Mouse (Mus musculus): ENCODE measurements around the gene Trpt1. TPM values are rescaled to one million over a fixed set of nuclear protein-coding genes. Genes with fewer than 3 reads are reported as not detected.

Trpt1 gene
- total RNA-seq (2023): 2.1 TPM

GRCm38 (mm10) chr19:6996006-6996405 is at the start of gene Trpt1, which contains the start of gene Nudt22:
Trpt1 (plus strand) TSS chr19:6996131.
Nudt22 (minus strand) TSS chr19:6996117.

GRCm38 (mm10) chr19:6974211-6975205 is 21.4 kb upstream of the Trpt1 start, which contains the start of gene Ppp1r14b:
Ppp1r14b (plus strand) TSS chr19:6974968.

GRCm38 (mm10) chr19:6975537-6976521 is 20.1 kb upstream of the Trpt1 start, which contains the start of gene Plcb3:
Plcb3 (minus strand) TSS chr19:6976470.

DNA sequence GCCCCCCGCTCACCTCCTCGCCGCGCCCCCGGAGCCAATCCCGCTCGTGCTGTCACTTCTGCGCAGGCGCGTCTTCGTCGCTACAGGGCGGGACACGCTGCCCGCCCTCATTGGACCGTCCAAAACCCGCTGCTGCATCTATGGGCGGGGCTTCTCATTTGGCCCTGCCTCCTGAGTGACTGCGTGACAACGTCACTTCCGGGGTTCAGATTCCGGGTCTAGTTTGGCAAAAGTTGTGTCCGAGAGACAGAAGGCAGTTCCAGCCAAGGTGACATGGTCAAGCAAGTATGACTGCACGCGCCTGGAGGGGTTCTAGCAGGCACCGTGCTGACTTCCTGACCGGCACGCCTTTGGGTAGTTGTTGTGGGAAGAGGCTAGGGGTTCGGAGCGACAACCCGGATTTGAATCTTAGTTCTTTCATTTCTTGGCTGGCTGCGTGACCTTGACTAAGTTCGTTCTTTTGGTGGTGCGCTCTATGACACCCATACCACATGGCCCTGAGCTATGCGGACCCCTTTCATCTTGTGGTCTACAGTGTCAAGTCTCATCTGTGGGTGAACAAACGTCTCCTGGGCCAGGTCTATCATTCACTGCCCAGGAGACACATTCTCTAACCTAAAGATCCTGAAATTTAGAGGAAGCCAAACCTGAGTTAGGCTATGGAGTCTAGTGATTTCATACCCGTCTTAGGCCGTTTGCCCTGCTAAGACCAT is 15.4 kb upstream of the Trpt1 start, which contains the start of gene Fkbp2:
Fkbp2 (minus strand) TSS at position 121 of the 713 bp plus-strand sequence.

GRCm38 (mm10) chr19:6987061-6987903 is 8.6 kb upstream of the Trpt1 start, which contains the start of gene Vegfb:
Vegfb (minus strand) TSS chr19:6987651.

DNA sequence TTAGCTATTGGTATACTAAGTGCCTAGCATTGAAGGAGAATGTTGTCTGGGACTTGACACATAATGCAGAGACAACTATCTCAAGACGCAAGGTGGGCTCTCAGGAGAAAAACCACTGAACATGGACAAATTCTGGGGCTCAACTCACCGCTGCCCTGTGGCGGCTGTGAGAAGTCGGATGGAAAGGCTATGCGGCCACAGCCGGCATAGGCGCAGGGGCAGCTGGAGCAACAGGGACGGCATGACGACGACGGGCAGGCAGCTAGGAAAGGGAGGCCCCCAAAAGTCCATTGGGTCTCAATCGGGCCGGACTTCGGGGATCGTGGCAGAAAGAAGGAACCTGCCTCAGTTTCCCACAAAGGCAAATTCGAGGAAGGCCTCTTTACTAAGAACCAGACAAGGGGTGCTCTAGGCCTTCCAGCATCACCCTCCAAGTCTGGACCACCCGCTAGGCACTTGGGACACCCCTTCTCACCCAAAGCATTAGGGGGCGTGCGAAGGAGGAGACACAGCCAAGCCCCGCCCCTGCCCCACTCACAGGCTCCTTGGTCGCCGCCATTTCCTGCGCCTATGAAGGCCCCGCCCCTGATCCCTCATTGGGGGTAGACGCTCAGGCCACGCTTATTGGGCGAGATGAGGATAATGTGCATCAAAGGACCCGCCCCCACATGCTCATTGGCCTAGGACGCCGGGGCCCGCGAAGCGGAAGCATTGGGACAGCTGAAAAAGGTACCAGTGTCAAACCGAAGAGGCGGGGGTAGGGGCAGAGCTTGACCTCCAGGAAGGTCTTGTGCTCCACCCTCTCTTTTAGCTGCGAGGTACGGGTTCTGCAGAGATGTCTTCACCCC is 3.7 kb upstream of the Trpt1 start, which contains the start of gene Dnajc4:
Dnajc4 (minus strand) TSS at position 562 of the 848 bp plus-strand sequence.

GRCm38 (mm10) chr19:7019191-7019590 is 23.3 kb downstream of the Trpt1 start, which contains the start of gene Fermt3:
Fermt3 (minus strand) TSS chr19:7019469.

DNA sequence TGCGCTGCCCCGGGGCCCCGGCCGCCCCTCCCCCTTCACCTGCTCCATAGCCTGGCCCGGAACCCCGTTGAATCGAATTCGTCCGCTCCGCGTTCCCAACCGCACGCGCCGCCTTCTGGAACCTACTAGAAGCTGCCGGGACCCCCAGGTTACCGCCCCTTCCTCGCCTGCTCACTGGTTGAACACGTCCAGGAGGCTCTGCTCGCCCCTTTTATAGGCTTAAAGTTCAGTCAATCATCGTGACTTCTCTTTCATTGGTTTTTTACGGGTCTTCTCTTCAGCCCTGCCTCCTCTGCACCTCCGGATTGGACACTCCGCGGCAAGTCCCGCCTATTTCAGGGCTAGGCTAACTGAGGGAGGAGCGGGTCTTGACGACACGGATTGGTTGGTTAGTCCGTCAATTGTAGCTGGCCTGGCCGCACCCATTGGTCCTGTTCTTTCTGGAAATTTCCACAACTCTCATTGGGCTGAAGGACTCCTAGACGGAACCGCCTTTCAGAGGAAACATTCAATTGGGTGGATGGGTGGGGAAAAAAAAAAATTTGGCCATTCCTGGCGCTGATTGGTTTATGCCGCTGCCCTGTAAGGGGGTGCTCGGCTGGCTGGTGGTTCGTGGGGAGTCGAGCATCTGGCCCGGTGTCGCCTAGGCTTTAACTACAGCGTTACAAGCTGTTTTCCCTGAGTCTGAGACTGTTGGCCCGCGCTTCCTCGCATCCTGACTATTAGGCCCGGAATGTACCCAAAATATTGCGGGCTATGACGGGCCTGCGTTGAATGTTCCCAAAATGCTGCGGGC is 44.1 kb downstream of the Trpt1 start, which contains the start of gene Stip1:
Stip1 (minus strand) TSS at position 127 of the 796 bp plus-strand sequence.

Other genes starting within 250 kb of the Trpt1 start
- 26.8 TPM for gene Rps6ka4, start 155.5 kb upstream of the Trpt1 start, total RNA-seq (2023)
- gene Ccdc88b, start 137.9 kb upstream of the Trpt1 start, total RNA-seq (2023): 89.3 TPM
- 125 TPM for gene Trmt112, start 86.4 kb upstream of the Trpt1 start, total RNA-seq (2023)
- gene Prdx5, start 86.0 kb upstream of the Trpt1 start, total RNA-seq (2023): 48.4 TPM
- gene Esrra, start 74.3 kb upstream of the Trpt1 start, total RNA-seq (2023): 26.7 TPM
- not detected for gene Catsperz, start 70.8 kb upstream of the Trpt1 start, total RNA-seq (2023)
- 1.1 TPM for gene Kcnk4, start 61.6 kb upstream of the Trpt1 start, total RNA-seq (2023)
- gene Bad, start 54.3 kb upstream of the Trpt1 start, total RNA-seq (2023): 10.2 TPM
- 7.0 TPM for gene Gpr137, start 53.7 kb upstream of the Trpt1 start, total RNA-seq (2023)
- gene Ppp1r14b, start 21.2 kb upstream of the Trpt1 start, total RNA-seq (2023): 93.3 TPM
- gene Plcb3, start 19.7 kb upstream of the Trpt1 start, total RNA-seq (2023): 8.1 TPM
- gene Fkbp2, start 15.6 kb upstream of the Trpt1 start, total RNA-seq (2023): 11.3 TPM
- 7.7 TPM for gene Vegfb, start 8.5 kb upstream of the Trpt1 start, total RNA-seq (2023)
- 28.4 TPM for gene Dnajc4, start 3.6 kb upstream of the Trpt1 start, total RNA-seq (2023)
- gene Nudt22, start within 50 bp of the Trpt1 start, total RNA-seq (2023): 5.1 TPM
- gene Fermt3, start 23.3 kb downstream of the Trpt1 start, total RNA-seq (2023): 143 TPM
- gene Stip1, start 43.8 kb downstream of the Trpt1 start, total RNA-seq (2023): 91.7 TPM
- gene Macrod1, start 60.7 kb downstream of the Trpt1 start, total RNA-seq (2023): 14.7 TPM
- not detected for gene Flrt1, start 109.6 kb downstream of the Trpt1 start, total RNA-seq (2023)
- 107 TPM for gene Otub1, start 210.2 kb downstream of the Trpt1 start, total RNA-seq (2023)
- gene Cox8a, start 221.5 kb downstream of the Trpt1 start, total RNA-seq (2023): 205 TPM
- 33.5 TPM for gene Naa40, start 245.1 kb downstream of the Trpt1 start, total RNA-seq (2023)